Mouse (Mus musculus) ES-Bruce4 (cell line): ENCODE data around the gene Spg20.

ENCODE experiments used
- CTCF ChIP-seq: IDR thresholded peaks from one replicate; pipeline ENCODE4 v1.8.1; 2011; ENCODE audit warnings: low read depth, low read length
- POLR2A ChIP-seq: IDR thresholded peaks from one replicate; pipeline ENCODE4 v1.8.1; 2011; ENCODE audit warnings: low read length; ENCODE audit not compliant: insufficient read depth

GRCm38 (mm10) chr3:55066666-55067023 lies 45.3 kb upstream of the Spg20 start:
- no peak for TF ChIP-seq CTCF
- no peak for TF ChIP-seq POLR2A
